11 mouse cellular contexts compared by ENCODE assay signal in the genomic region with DNA sequence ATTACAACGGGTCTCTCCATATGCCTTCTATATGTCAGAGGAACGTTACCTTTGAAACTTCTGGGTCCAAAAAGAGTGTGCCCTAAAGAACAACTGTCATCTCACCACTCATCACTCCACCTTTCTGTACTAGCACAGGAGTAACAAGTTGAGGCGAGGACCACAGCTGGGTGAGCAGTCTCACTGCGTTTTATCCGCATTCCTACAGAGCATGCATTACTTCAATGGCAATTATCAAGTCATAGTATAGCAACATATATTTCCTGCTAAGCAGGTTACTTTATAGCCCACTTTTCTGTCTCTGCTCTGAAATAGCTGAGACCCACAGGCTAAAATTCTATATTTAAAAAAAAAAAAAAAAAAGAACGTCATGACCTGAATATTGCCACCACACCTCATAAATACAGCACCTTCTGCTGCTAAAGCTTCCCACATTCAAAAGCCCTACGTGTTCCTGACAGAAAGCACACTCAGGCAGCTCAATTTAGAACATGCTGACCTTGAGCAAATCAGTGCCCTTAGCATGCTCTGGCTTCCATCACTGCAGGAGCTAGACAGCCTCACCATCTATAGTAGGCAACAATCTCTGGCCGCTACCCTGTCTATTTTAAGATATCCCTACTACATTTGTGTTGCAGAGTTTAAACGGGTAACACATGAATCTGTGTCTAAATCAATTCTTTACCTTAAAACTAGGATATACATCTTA. TPM values are rescaled to one million over a fixed set of nuclear protein-coding genes. Genes with fewer than 3 reads are reported as not detected.
DNase-seq lines count a peak whose midpoint lies in the region; ATAC-seq and TF ChIP-seq lines count a peak whose summit lies in the region.
"Had no signal": no experiment of that assay in that cellular context is flagged by ENCODE, and none has a peak within 500 bp of the region (broad histone marks: within the 10 kb centered on the region; RNA-seq: fewer than 3 reads in every experiment).

No protein-coding gene starts in this region.

- no peak for TF ChIP-seq CTCF in forebrain, postnatal 0 days (IDR thresholded peaks at IDR 0.05; ENCODE audit: low read depth)
- TF ChIP-seq CTCF in midbrain, postnatal 0 days (IDR thresholded peaks at IDR 0.05) = no peak

- H3K4me2 ChIP-seq in forebrain, postnatal 0 days (ENCODE audit: low read depth) = no peak overlapping the region
- no peak overlapping the region for H3K4me2 ChIP-seq in forebrain, embryonic 12.5 days
- H3K4me2 ChIP-seq in midbrain, postnatal 0 days (ENCODE audit: low read depth, low read length, poor library complexity, severe bottlenecking) = no peak overlapping the region
- H3K4me2 ChIP-seq in midbrain, embryonic 14.5 days (ENCODE audit: low read length) = no peak overlapping the region
- peak overlapping the region; percentile 54 for H3K4me2 ChIP-seq in heart, embryonic 16.5 days (ENCODE audit: low read depth, low read length)
- H3K4me2 ChIP-seq: midbrain, embryonic 12.5 days had no signal

- no peak overlapping the region for H3K9ac ChIP-seq in forebrain, postnatal 0 days
- H3K9ac ChIP-seq in forebrain, embryonic 12.5 days = no peak overlapping the region
- no peak overlapping the region for H3K9ac ChIP-seq in midbrain, postnatal 0 days (replicated peaks; ENCODE audit: low read length, poor library complexity, severe bottlenecking)
- no peak overlapping the region for H3K9ac ChIP-seq in midbrain, embryonic 14.5 days (replicated peaks; ENCODE audit: low read length)
- H3K9ac ChIP-seq in heart, embryonic 16.5 days (ENCODE audit: low read length) = peak overlapping the region; percentile 71
- H3K9ac ChIP-seq: liver, postnatal 0 days; midbrain, embryonic 12.5 days had no signal

- 0 out of 2 replicates have a peak, but pooled peaks cover 2% of the 10 kb centered on the region for H3K36me3 ChIP-seq in forebrain, postnatal 0 days (ENCODE audit: insufficient read depth)
- no peaks in the 10 kb centered on the region for H3K36me3 ChIP-seq in forebrain, embryonic 12.5 days (replicated peaks)
- H3K36me3 ChIP-seq in midbrain, postnatal 0 days (ENCODE audit: insufficient read depth, low read length) = no peaks in the 10 kb centered on the region
- peaks cover 7% of the 10 kb centered on the region; the same call in 1 of the 2 replicates for H3K36me3 ChIP-seq in midbrain, embryonic 14.5 days (ENCODE audit: control insufficient read depth, insufficient read depth, low read length)
- peaks cover 9% of the 10 kb centered on the region; the same call in 1 of the 2 replicates for H3K36me3 ChIP-seq in heart, embryonic 16.5 days (ENCODE audit: control insufficient read depth, insufficient read depth)

- no peaks in the 10 kb centered on the region for H3K9me3 ChIP-seq in forebrain, postnatal 0 days (ENCODE audit: low read length)
- no peaks in the 10 kb centered on the region for H3K9me3 ChIP-seq in forebrain, embryonic 12.5 days
- no peaks in the 10 kb centered on the region for H3K9me3 ChIP-seq in midbrain, postnatal 0 days (ENCODE audit: low read length)
- no peaks in the 10 kb centered on the region for H3K9me3 ChIP-seq in midbrain, embryonic 14.5 days (ENCODE audit: control insufficient read depth, low read length)
- no peaks in the 10 kb centered on the region for H3K9me3 ChIP-seq in heart, embryonic 16.5 days (replicated peaks; ENCODE audit: control insufficient read depth, low read length)
- H3K9me3 ChIP-seq: midbrain, embryonic 12.5 days had no signal

- no peaks in the 10 kb centered on the region; the same call in 1 of the 2 replicates for H3K4me1 ChIP-seq in forebrain, postnatal 0 days (ENCODE audit: insufficient read depth)
- H3K4me1 ChIP-seq in forebrain, embryonic 12.5 days = no peaks in the 10 kb centered on the region
- 0 out of 2 replicates have a peak, but pooled peaks cover 4% of the 10 kb centered on the region for H3K4me1 ChIP-seq in midbrain, postnatal 0 days (ENCODE audit: insufficient read depth, low read length)
- H3K4me1 ChIP-seq in midbrain, embryonic 14.5 days (ENCODE audit: control insufficient read depth, insufficient read depth, low read length) = 0 out of 2 replicates have a peak, but pooled peaks cover 3% of the 10 kb centered on the region
- peaks cover 35% of the 10 kb centered on the region for H3K4me1 ChIP-seq in heart, embryonic 16.5 days (ENCODE audit: control insufficient read depth, insufficient read depth, low read length)

- 84% methylated on average over 9 of the region's 9 CpGs for WGBS in forebrain, postnatal 0 days
- WGBS in forebrain, embryonic 12.5 days = 89% methylated on average over 9 of the region's 9 CpGs
- WGBS in midbrain, postnatal 0 days = 77% methylated on average over 9 of the region's 9 CpGs
- 88% methylated on average over 9 of the region's 9 CpGs for WGBS in midbrain, embryonic 14.5 days
- 36% methylated on average over 9 of the region's 9 CpGs for WGBS in heart, embryonic 16.5 days

- H3K27ac ChIP-seq in forebrain, postnatal 0 days (ENCODE audit: low read depth, low read length) = no peak overlapping the region
- no peak overlapping the region for H3K27ac ChIP-seq in forebrain, embryonic 12.5 days
- no peak overlapping the region for H3K27ac ChIP-seq in midbrain, postnatal 0 days (ENCODE audit: low read depth, low read length)
- H3K27ac ChIP-seq in midbrain, embryonic 14.5 days (replicated peaks; ENCODE audit: low read depth, low read length) = no peak overlapping the region
- peak overlapping the region; percentile 99 for H3K27ac ChIP-seq in heart, embryonic 16.5 days (ENCODE audit: low read length)
- H3K27ac ChIP-seq: midbrain, embryonic 12.5 days had no signal

- no peak for ATAC-seq in forebrain, postnatal 0 days
- no peak for ATAC-seq in forebrain, embryonic 12.5 days (ENCODE audit: low FRiP score)
- ATAC-seq in midbrain, postnatal 0 days (ENCODE audit: low FRiP score) = no peak
- ATAC-seq in midbrain, embryonic 14.5 days (ENCODE audit: low FRiP score, low TSS enrichment) = no peak
- ATAC-seq in heart, embryonic 16.5 days (replicated peaks; ENCODE audit: extremely low read depth, insufficient read depth, low FRiP score) = peak; percentile 93
- ATAC-seq in monocyte, adult 5-6 weeks (replicated peaks; ENCODE audit: insufficient number of reproducible peaks, low FRiP score, low TSS enrichment, poor library complexity, severe bottlenecking) = no peak
- ATAC-seq: forebrain, embryonic 16.5 days; liver, postnatal 0 days had no signal

- DNase-seq in forebrain, postnatal 0 days = peak; percentile 2
- DNase-seq in midbrain, postnatal 0 days (ENCODE audit: low spot score) = peak; percentile 22
- no peak for DNase-seq in midbrain, embryonic 14.5 days
- no peak for DNase-seq in retina, postnatal 1 day
- no peak for DNase-seq in spleen, adult 12 weeks (ENCODE audit: low spot score)
- DNase-seq: liver, postnatal 0 days had no signal

- no peak overlapping the region for H3K4me3 ChIP-seq in forebrain, postnatal 0 days (ENCODE audit: low read depth, low read length)
- H3K4me3 ChIP-seq in forebrain, embryonic 12.5 days (replicated peaks) = no peak overlapping the region
- no peak overlapping the region for H3K4me3 ChIP-seq in midbrain, postnatal 0 days (ENCODE audit: low read depth, low read length)
- H3K4me3 ChIP-seq in midbrain, embryonic 14.5 days (replicated peaks; ENCODE audit: low read depth, low read length) = no peak overlapping the region
- peak overlapping the region; percentile 15 for H3K4me3 ChIP-seq in heart, embryonic 16.5 days (ENCODE audit: low read length)
- H3K4me3 ChIP-seq: midbrain, embryonic 12.5 days had no signal

- no peaks in the 10 kb centered on the region for H3K27me3 ChIP-seq in forebrain, postnatal 0 days (ENCODE audit: insufficient read depth, low read length)
- no peaks in the 10 kb centered on the region for H3K27me3 ChIP-seq in forebrain, embryonic 12.5 days
- no peaks in the 10 kb centered on the region for H3K27me3 ChIP-seq in midbrain, postnatal 0 days (ENCODE audit: insufficient read depth, low read length)
- no peaks in the 10 kb centered on the region for H3K27me3 ChIP-seq in midbrain, embryonic 14.5 days (ENCODE audit: control insufficient read depth, insufficient read depth, low read length)
- no peaks in the 10 kb centered on the region for H3K27me3 ChIP-seq in heart, embryonic 16.5 days (ENCODE audit: control insufficient read depth, insufficient read depth, low read length)
- H3K27me3 ChIP-seq: midbrain, embryonic 12.5 days had no signal

RNA-seq across cellular contexts. Expression of a gene that starts 27.2 kb away (rescaled TPM):
- total RNA-seq in forebrain, postnatal 0 days (2014; rRNA removed) = 36.6 and 40.2 TPM in 2 replicates
- polyA plus RNA-seq in forebrain, postnatal 0 days (2015; fragmentation: Nextera tagmentation; extraction: Ambion mirVana) = 3.2 and 5.0 TPM in 2 replicates
- 9.0 and 9.1 TPM in 2 replicates for polyA plus RNA-seq in forebrain, embryonic 12.5 days (2016; fragmentation: Nextera tagmentation; extraction: Ambion mirVana)
- total RNA-seq in midbrain, postnatal 0 days (2014; rRNA removed) = 43.7 and 44.2 TPM in 2 replicates
- 5.3 and 5.8 TPM in 2 replicates for polyA plus RNA-seq in midbrain, postnatal 0 days (2015; fragmentation: Nextera tagmentation; extraction: Ambion mirVana)
- polyA plus RNA-seq in midbrain, embryonic 14.5 days (2014; fragmentation: Nextera tagmentation; extraction: Ambion mirVana) = 9.4 and 12.1 TPM in 2 replicates
- polyA plus RNA-seq in heart, embryonic 16.5 days (2015; fragmentation: Nextera tagmentation; extraction: Ambion mirVana) = 33.4 and 37.8 TPM in 2 replicates
- 48.7 to 59.8 TPM (median 57.8 TPM) in 3 replicates for total RNA-seq in monocyte, adult 5-6 weeks (2017)

RNA-seq across cellular contexts. Expression of a gene that starts 56.2 kb away (rescaled TPM):
- 51.2 and 58.9 TPM in 2 replicates for total RNA-seq in forebrain, postnatal 0 days (2014; rRNA removed)
- 8.2 and 11.1 TPM in 2 replicates for polyA plus RNA-seq in forebrain, postnatal 0 days (2015; fragmentation: Nextera tagmentation; extraction: Ambion mirVana)
- 4.2 and 4.5 TPM in 2 replicates for polyA plus RNA-seq in forebrain, embryonic 12.5 days (2016; fragmentation: Nextera tagmentation; extraction: Ambion mirVana)
- total RNA-seq in midbrain, postnatal 0 days (2014; rRNA removed) = 47.6 and 48.0 TPM in 2 replicates
- polyA plus RNA-seq in midbrain, postnatal 0 days (2015; fragmentation: Nextera tagmentation; extraction: Ambion mirVana) = 6.6 and 7.9 TPM in 2 replicates
- 12.0 and 12.8 TPM in 2 replicates for polyA plus RNA-seq in midbrain, embryonic 14.5 days (2014; fragmentation: Nextera tagmentation; extraction: Ambion mirVana)
- 0.15 and 0.20 TPM in 2 replicates for polyA plus RNA-seq in heart, embryonic 16.5 days (2015; fragmentation: Nextera tagmentation; extraction: Ambion mirVana)
- not detected in 3 replicates for total RNA-seq in monocyte, adult 5-6 weeks (2017)

Comparison
In these comparisons a context has a peak if more than half of its experiments do, and no peak if none do; other contexts are left out.
1. DNase-seq: peak in forebrain, postnatal 0 days (single experiment) and midbrain, postnatal 0 days (single experiment); none in midbrain, embryonic 14.5 days (single experiment), retina, postnatal 1 day (single experiment) and spleen, adult 12 weeks (single experiment).